Mouse (Mus musculus) stomach, embryonic 14.5 days (tissue): ENCODE measurements around the gene Efs. TPM values are rescaled to one million over a fixed set of nuclear protein-coding genes. Genes with fewer than 3 reads are reported as not detected.
"Not testable (repeated sequence)": the region's sequence is repeated elsewhere in the genome, so short reads cannot be mapped to it uniquely, and the experiment has no call there.

Experiments
- ATAC-seq: fragments of 200-750 bp; cut with Nextera tagmentation; 2 replicates; pipeline ENCODE4 v1.8.0; 2017; ENCODE audit warnings: low read depth, moderate TSS enrichment; ENCODE audit not compliant: insufficient number of reproducible peaks, insufficient read depth, low FRiP score
- H3K27ac ChIP-seq: fragments of 300-500 bp; sonication (generic); 2 replicates; pipeline ENCODE4 v1.5.1; 2014; ENCODE audit warnings: mild to moderate bottlenecking, low read length, moderate library complexity, mixed read lengths
- H3K27me3 ChIP-seq: fragments of 300-500 bp; sonication (generic); 2 replicates; pipeline ENCODE4 v1.6.1; 2014; ENCODE audit warnings: low read length, control low read depth, mixed read lengths; ENCODE audit not compliant: control insufficient read depth, insufficient read depth
- H3K36me3 ChIP-seq: fragments of 300-500 bp; sonication (generic); 2 replicates; pipeline ENCODE4 v1.6.1; 2014; ENCODE audit warnings: mild to moderate bottlenecking, control low read depth, low read length, moderate library complexity, mixed read lengths; ENCODE audit not compliant: control insufficient read depth, insufficient read depth
- H3K4me1 ChIP-seq: fragments of 300-500 bp; sonication (generic); 2 replicates; pipeline ENCODE4 v1.6.1; 2014; ENCODE audit warnings: low read length, control low read depth, mixed read lengths; ENCODE audit not compliant: control insufficient read depth, insufficient read depth
- H3K4me2 ChIP-seq: fragments of 300-500 bp; sonication (generic); replicated peaks from 2 replicates; pipeline ENCODE4 v1.6.1; 2014; ENCODE audit warnings: low read depth, low read length, control low read depth
- H3K4me3 ChIP-seq: fragments of 300-500 bp; sonication (generic); 2 replicates; pipeline ENCODE4 v1.5.1; 2014; ENCODE audit warnings: low read depth, low read length, control low read depth
- H3K9ac ChIP-seq: fragments of 300-500 bp; sonication (generic); replicated peaks from 2 replicates; pipeline ENCODE4 v1.6.1; 2014; ENCODE audit warnings: low read depth, mild to moderate bottlenecking, control low read depth, low read length, moderate library complexity, mixed read lengths
- H3K9me3 ChIP-seq: fragments of 300-500 bp; sonication (generic); 2 replicates; pipeline ENCODE4 v1.6.1; 2016; ENCODE audit warnings: low read depth, low read length, control low read depth; ENCODE audit not compliant: control insufficient read depth
- WGBS: fragments of 180-500 bp; shearing (Covaris S2); extraction: QIAGEN DNeasy Blood & Tissue Kit; methylation state at CpG from one replicate; pipeline ENCODE4 v1.1.7; 2014; 5-methylcytosine and 5-hydroxymethylcytosine counted together
- polyA plus RNA-seq: library from polyadenylated mRNA; unstranded; fragments of >200 nt; fragmentation: Nextera tagmentation; extraction: Ambion mirVana; gene quantifications from 2 replicates; pipeline ENCODE4 v1.2.1, GENCODE M21; 2014

The Efs gene
- polyA plus RNA-seq, 1 experiment from 2014 or later = 41.0 TPM

GRCm38 (mm10) chr14:54963727-54964126 is 37.8 kb upstream of the Efs start:
- Histone ChIP-seq H3K27me3 (no peaks in the 10 kb centered on the region), H3K4me1 (no peaks in the 10 kb centered on the region), H3K9ac (no peak overlapping the region), H3K9me3 (no peaks in the 10 kb centered on the region), H3K27ac (no peak overlapping the region), H3K36me3 (no peaks in the 10 kb centered on the region), H3K4me2 (no peak overlapping the region), H3K4me3 (no peak overlapping the region)
- ATAC-seq = no peak
- whole genome bisulfite sequencing = 89% methylated on average over 11 of the region's 11 CpGs

GRCm38 (mm10) chr14:54962714-54963113 is 36.8 kb upstream of the Efs start:
- no peaks in the 10 kb centered on the region for H3K9me3 ChIP-seq
- H3K9ac ChIP-seq = no peak overlapping the region
- H3K4me1 ChIP-seq = no peaks in the 10 kb centered on the region
- H3K27me3 ChIP-seq = no peaks in the 10 kb centered on the region
- no peaks in the 10 kb centered on the region for H3K36me3 ChIP-seq
- no peak overlapping the region for H3K4me2 ChIP-seq
- no peak overlapping the region for H3K27ac ChIP-seq
- no peak for ATAC-seq
- H3K4me3 ChIP-seq = no peak overlapping the region
- 75% methylated on average over 7 of the region's 7 CpGs for WGBS

- no peak overlapping the region for H3K9ac ChIP-seq
- no peak overlapping the region for H3K4me3 ChIP-seq
- no peak for ATAC-seq
- H3K4me1 ChIP-seq = no peaks in the 10 kb centered on the region
- H3K9me3 ChIP-seq = no peaks in the 10 kb centered on the region
- H3K36me3 ChIP-seq = no peaks in the 10 kb centered on the region
- H3K27me3 ChIP-seq = no peaks in the 10 kb centered on the region
- H3K4me2 ChIP-seq = no peak overlapping the region
- H3K27ac ChIP-seq = no peak overlapping the region
- WGBS = 73% methylated on average over 5 of the region's 5 CpGs
Observed at GRCm38 (mm10) chr14:54961487-54961886, 35.6 kb upstream of the Efs start.

GRCm38 (mm10) chr14:54960769-54961168 is 34.8 kb upstream of the Efs start:
- Histone ChIP-seq H3K27ac (no peak overlapping the region), H3K36me3 (no peaks in the 10 kb centered on the region)

GRCm38 (mm10) chr14:54959853-54960613 is 34.1 kb upstream of the Efs start:
- H3K9me3 ChIP-seq, ATAC-seq, H3K36me3 ChIP-seq, H3K4me2 ChIP-seq, H3K27me3 ChIP-seq, H3K27ac ChIP-seq, H3K4me3 ChIP-seq, H3K4me1 ChIP-seq, H3K9ac ChIP-seq: not testable (repeated sequence)
- 88% methylated on average over 12 of the region's 12 CpGs for WGBS

More at GRCm38 (mm10) chr14:54960769-54961168, 34.8 kb upstream of the Efs start:
- H3K9me3 ChIP-seq = no peaks in the 10 kb centered on the region
- H3K4me2 ChIP-seq = no peak overlapping the region
- WGBS = 64% methylated on average over 10 of the region's 10 CpGs
- no peak overlapping the region for H3K9ac ChIP-seq
- H3K27me3 ChIP-seq = no peaks in the 10 kb centered on the region
- H3K4me3 ChIP-seq = no peak overlapping the region
- H3K4me1 ChIP-seq = no peaks in the 10 kb centered on the region
- ATAC-seq = no peak

GRCm38 (mm10) chr14:54959197-54959596 is 33.3 kb upstream of the Efs start:
- Histone ChIP-seq H3K27me3 (no peaks in the 10 kb centered on the region), H3K4me2 (no peak overlapping the region), H3K4me1 (no peaks in the 10 kb centered on the region), H3K27ac (no peak overlapping the region), H3K36me3 (no peaks in the 10 kb centered on the region), H3K9ac (no peak overlapping the region), H3K9me3 (no peaks in the 10 kb centered on the region), H3K4me3 (no peak overlapping the region)
- ATAC-seq = no peak
- 85% methylated on average over 3 of the region's 3 CpGs for WGBS

GRCm38 (mm10) chr14:54958503-54958902 is 32.6 kb upstream of the Efs start:
- no peak overlapping the region for H3K9ac ChIP-seq
- no peak overlapping the region for H3K4me2 ChIP-seq
- no peaks in the 10 kb centered on the region for H3K9me3 ChIP-seq
- WGBS = 83% methylated on average over 4 of the region's 4 CpGs
- ATAC-seq = no peak
- no peak overlapping the region for H3K4me3 ChIP-seq
- H3K27ac ChIP-seq = no peak overlapping the region
- H3K27me3 ChIP-seq = no peaks in the 10 kb centered on the region
- no peaks in the 10 kb centered on the region for H3K4me1 ChIP-seq
- no peaks in the 10 kb centered on the region for H3K36me3 ChIP-seq

- no peak overlapping the region for H3K9ac ChIP-seq
- no peaks in the 10 kb centered on the region for H3K36me3 ChIP-seq
- WGBS = 79% methylated on average over 9 of the region's 9 CpGs
- H3K4me1 ChIP-seq = no peaks in the 10 kb centered on the region
- H3K9me3 ChIP-seq = no peaks in the 10 kb centered on the region
- no peak for ATAC-seq
- H3K27me3 ChIP-seq = no peaks in the 10 kb centered on the region
- H3K4me3 ChIP-seq = no peak overlapping the region
- no peak overlapping the region for H3K27ac ChIP-seq
- H3K4me2 ChIP-seq = no peak overlapping the region
Observed at GRCm38 (mm10) chr14:54956533-54956932, 30.6 kb upstream of the Efs start.

- Histone ChIP-seq H3K27ac (no peak overlapping the region), H3K27me3 (no peaks in the 10 kb centered on the region), H3K36me3 (no peaks in the 10 kb centered on the region), H3K4me2 (no peak overlapping the region), H3K4me1 (no peaks in the 10 kb centered on the region), H3K4me3 (no peak overlapping the region), H3K9ac (no peak overlapping the region), H3K9me3 (no peaks in the 10 kb centered on the region)
- WGBS = 79% methylated on average over 3 of the region's 3 CpGs
- no peak for ATAC-seq
Observed at GRCm38 (mm10) chr14:54955481-54955880, 29.6 kb upstream of the Efs start.
